Mouse (Mus musculus) urinary bladder, postnatal 14 days (tissue): ENCODE measurements around the gene Dolk.

Experiments
- DNase-seq: peaks from one replicate; pipeline ENCODE4 v3.0.0; 2021; ENCODE audit warnings: low spot score

Dolk gene

GRCm38 (mm10) chr2:30268371-30268770 is 17.8 kb downstream of the Dolk start:
- DNase-seq: no peak

GRCm38 (mm10) chr2:30267466-30267865 is 18.7 kb downstream of the Dolk start:
- no peak for DNase-seq

DNA sequence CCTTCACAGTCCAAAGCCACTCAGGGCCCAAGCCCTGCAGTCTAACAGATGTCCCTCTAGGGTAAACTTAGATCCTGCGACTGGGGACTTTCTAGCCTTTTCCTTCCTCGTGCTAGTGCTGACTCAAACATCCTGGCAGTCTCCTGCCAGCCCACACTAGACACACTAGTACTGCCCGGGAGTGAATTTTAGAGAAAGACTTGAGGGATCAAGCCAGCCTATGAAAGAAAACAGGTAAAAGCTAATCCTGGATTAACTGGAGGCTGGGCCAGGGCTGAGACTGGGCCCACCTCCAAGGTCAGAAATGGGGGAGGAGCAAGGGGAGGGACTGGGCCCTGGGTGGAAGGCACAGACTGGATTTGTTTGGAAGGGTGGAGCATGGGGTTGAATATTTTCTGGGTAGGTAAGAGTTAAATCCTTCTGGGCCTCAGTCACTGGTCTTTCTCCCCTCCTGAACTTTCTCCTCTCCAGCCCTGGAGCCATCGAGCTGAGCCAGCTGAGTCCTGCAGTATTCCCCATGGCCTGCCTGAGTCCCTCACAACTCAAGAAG is 19.7 kb downstream of the Dolk start:
- peak; percentile 81 for DNase-seq

DNA sequence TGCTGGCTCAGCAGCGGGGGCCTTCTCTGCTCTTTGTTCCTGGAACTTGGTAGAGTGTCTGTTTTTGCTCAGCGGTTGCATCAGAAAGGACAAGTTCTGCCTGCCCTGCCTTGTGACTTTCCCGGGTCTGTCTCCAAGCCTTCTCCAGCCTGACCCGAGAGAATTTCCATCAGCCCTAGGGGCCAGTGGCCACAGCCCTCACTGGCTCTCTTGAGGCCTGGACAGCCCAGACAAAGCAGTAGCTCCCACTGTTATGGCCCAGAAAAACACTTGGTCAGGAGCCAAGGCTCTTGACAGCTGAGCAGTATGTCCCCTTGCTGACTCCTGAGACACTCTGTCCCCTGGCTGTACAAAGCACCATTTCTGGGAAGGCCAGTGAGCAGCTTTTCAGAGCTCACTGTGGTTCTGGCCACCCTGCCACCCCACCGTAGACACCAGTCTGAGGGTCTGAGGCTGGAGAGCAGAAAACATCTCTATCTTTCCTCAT is 20.3 kb downstream of the Dolk start, which contains the start of gene Phyhd1:
Gene Phyhd1, plus strand, starts transcription at position 437 of the 487 bp plus-strand sequence.
- peak; percentile 58 for DNase-seq

DNA sequence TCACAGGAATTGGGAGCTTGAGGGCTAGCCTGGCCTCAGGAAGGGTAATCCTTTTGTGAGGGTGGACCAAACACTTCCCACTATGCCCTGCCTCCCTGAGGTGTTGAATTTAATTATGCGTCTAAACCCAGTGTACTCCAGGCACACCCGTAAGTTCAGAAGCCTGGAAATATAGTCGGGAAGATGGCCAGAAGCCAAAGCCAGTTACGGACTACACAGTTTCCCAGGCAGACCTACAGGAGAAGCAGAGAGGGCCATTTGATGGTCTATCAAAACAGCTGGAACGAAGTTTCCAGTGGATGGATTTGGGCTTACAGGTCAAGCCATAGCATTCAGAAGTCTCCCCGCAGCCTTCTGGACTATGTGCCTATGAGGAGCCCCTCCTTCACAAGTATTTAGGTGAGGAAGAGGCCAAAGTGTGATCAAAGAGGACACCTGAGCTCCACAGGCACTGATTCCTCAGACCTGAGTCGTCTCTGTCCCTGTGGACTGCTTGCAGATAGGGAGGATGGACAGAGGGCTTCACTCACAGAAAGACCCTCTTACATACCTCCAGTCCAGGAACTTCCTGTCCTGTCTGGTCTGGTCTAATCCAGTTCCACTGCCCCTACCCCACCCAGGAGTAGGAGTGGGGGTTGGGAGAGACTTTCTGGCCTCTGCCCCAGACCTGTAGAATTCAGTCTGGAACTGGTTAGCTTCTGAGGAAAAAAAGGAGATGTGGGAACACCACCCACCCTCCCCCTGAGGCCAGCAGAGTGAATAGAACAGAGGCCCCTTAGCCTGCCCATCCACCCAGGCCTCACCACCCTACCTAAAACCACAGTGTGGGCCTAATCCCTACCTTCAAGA is 21.2 kb downstream of the Dolk start:
- DNase-seq: no peak

- DNase-seq: no peak
Observed at GRCm38 (mm10) chr2:30263811-30264210, 22.3 kb downstream of the Dolk start.

GRCm38 (mm10) chr2:30262840-30263441 is 23.2 kb downstream of the Dolk start:
- no peak for DNase-seq

DNA sequence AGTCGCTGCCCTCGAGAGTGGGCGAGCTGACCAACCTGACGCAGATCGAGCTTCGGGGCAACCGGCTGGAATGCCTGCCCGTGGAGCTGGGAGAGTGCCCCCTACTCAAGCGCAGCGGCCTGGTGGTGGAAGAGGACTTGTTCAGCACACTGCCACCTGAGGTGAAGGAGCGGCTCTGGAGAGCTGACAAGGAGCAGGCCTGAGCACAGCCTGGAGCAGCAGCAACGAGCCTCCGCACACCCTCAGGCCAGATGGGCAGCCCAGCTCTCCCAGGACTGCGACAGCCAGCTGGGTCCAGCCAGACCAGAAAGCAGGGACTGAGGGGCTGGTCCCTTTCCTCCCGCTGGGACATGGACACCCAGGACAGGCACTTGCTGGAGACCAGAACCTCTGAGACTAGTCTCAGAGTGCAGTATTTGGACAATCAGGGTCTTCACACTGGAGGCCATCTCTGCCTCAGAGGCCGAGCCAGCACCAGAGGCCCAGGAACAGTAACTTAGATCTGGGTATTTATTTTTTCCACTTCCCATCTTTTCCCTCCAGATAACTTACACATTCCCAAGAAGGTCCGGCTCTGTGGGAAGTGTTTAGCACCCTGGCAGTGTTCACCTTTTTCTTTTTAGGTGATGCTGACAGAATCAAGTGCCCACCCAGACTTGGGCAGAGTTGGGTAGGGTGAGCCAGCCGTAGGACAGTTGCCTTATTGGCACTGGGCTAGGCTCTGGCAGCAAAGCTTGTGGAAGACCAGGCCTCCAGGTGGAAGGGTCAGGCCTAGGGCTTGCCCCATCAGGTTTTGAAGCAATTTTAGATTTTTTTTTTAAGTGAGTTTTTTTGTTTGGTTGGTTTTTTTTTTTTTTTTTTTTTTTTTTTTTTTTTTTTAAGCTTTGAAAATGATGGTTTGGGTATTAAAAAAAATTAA is 24.0 kb downstream of the Dolk start:
- no peak for DNase-seq

DNA sequence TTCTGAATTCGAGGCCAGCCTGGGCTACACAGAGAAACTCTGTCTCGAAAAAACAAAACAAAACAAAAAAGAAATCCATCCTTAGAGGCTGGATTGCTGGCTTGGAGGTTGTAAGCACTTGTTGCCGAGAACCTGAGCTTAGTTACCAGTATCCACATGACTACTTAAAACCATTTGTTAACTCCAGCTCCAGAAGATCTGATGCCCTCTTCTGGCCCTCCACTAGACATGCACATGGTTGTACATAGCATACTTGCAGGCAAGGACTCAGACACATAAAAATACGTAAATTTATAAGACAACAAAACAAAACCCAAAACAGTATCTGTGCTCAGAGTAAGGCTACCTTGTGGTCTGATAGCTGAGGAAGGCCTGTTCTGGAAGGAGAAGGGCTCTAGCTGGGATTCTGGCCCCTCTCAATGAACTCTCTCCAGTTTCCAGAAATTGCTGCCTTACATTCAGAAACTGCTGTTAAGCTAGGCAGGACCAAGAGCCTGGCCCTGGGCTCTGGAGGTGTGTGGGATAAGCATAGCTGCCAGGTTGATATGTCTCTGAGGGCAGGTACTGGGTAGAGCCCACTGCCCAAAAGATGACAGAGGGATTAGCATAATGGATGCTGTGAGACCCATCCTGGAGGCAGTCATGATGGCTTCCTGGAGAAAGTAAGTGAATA is 24.9 kb downstream of the Dolk start:
- DNase-seq: no peak

GRCm38 (mm10) chr2:30259131-30260064 is 26.7 kb downstream of the Dolk start:
- DNase-seq: no peak

- DNase-seq: peak; percentile 56
Observed at GRCm38 (mm10) chr2:30258600-30258999, 27.5 kb downstream of the Dolk start.

DNA sequence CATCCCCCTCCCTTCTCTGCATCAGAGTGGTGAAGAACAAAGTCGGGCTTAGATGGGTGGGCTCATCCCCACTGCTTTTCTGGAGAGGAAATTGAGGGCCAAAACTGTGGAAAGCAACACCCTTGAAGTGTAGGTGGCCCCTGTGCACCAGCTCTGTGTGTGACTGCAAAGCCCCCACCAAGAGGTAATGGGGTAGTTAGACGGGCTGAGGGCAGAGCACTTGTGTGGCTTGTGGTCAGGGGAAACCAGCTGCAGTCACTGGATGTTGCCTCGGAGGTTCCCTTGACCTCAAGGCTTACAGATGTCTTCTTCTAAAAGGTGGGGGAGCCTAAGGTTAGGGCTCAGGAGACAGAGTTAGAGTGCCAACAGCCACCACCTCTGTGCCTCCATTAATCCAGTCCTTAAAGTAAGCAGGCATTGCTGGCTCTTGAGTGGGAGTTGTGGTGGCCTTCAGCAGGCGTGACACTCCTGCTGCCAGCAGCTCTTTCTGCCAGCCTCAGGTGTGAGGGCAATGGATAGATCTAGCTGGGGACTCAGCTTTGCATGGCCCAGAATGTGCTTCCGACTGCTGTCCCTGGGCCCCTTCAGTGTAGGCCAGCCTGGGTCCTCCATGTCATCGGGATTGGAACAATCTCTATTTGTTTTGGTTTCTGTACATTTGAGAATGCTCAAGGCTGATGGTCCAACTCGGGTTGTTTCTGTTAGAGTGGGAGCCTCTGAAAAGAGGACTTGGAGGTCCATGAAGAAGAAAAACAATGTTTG is 28.3 kb downstream of the Dolk start:
- DNase-seq: no peak

DNA sequence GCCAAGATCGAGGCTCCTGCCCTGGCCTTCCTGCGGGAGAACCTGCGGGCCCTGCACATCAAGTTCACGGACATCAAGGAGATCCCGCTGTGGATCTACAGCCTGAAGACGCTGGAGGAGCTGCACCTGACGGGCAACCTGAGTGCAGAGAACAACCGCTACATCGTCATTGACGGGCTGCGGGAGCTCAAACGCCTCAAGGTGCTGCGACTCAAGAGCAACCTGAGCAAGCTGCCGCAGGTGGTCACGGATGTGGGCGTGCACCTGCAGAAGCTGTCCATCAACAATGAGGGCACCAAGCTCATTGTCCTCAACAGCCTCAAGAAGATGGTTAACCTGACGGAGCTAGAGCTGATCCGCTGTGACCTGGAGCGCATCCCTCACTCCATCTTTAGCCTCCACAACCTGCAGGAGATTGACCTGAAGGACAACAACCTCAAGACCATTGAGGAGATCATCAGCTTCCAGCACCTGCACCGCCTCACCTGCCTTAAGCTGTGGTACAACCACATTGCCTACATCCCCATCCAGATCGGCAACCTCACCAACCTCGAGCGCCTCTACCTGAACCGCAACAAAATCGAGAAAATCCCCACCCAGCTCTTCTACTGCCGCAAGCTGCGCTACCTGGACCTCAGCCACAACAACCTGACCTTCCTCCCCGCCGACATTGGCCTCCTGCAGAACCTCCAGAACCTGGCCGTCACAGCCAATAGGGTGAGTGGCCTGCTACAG is 29.4 kb downstream of the Dolk start:
- no peak for DNase-seq

- DNase-seq: no peak
Observed at GRCm38 (mm10) chr2:30255631-30256395, 30.3 kb downstream of the Dolk start.

DNA sequence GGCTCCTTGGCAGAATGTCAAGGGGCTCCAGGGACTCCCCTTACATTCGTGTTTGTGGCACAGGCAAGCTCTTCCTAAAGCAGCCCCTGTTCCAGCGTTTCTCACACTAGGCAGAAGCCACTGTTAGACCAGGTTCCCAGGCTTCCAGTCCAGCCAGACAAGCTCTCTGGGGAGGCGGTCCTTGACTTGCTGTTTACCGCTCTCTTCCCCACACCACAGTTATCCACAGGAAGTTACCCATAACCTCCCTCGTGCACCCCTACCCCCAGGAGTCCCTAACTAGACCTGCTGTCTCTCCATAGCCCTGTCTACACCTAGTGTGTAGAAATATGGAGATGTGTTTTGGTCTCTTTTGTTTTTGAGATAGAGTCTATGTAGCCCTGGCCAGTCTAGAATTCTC is 32.3 kb downstream of the Dolk start:
- no peak for DNase-seq

- DNase-seq: no peak
Observed at GRCm38 (mm10) chr2:30252521-30252920, 33.6 kb downstream of the Dolk start.

GRCm38 (mm10) chr2:30251417-30252104 is 34.6 kb downstream of the Dolk start:
- DNase-seq: peak; percentile 81
